Mouse (Mus musculus) testis, adult 2 months (tissue): ENCODE data around the gene Sh3bp4. TPM values are rescaled to one million over a fixed set of nuclear protein-coding genes. Genes with fewer than 3 reads are reported as not detected.

Experiments
- H3K27ac ChIP-seq: fragments of 200-500 bp; 2 replicates; pipeline ENCODE4 v1.5.1; 2012; ENCODE audit warnings: low read depth, low read length; ENCODE audit not compliant: control insufficient read depth, insufficient read depth
- H3K27me3 ChIP-seq: fragments of 200-500 bp; 2 replicates; pipeline ENCODE4 v1.6.1; 2012; ENCODE audit warnings: mild to moderate bottlenecking, low read length, moderate library complexity; ENCODE audit not compliant: control insufficient read depth, insufficient read depth
- H3K36me3 ChIP-seq: fragments of 200-500 bp; 2 replicates; pipeline ENCODE4 v1.6.1; 2012; ENCODE audit warnings: mild to moderate bottlenecking, low read length; ENCODE audit not compliant: control insufficient read depth, insufficient read depth
- H3K4me1 ChIP-seq: fragments of 200-500 bp; 2 replicates; pipeline ENCODE4 v1.6.1; 2012; ENCODE audit warnings: low read length; ENCODE audit not compliant: control insufficient read depth, insufficient read depth
- H3K4me3 ChIP-seq: fragments of 200-500 bp; 2 replicates; pipeline ENCODE4 v1.5.1; 2012; ENCODE audit warnings: low read depth, mild to moderate bottlenecking, low read length, moderate library complexity, mixed read lengths; ENCODE audit not compliant: control insufficient read depth
- CTCF ChIP-seq: fragments of 200-500 bp; IDR thresholded peaks from 2 replicates; pipeline ENCODE4 v1.5.1; 2012; ENCODE audit warnings: low read depth, mild to moderate bottlenecking, inconsistent platforms, low read length, moderate library complexity; ENCODE audit not compliant: control insufficient read depth, insufficient read depth, insufficient replicate concordance
- POLR2A ChIP-seq: fragments of 200-500 bp; IDR thresholded peaks from 2 replicates; pipeline ENCODE4 v1.6.1; 2012; ENCODE audit warnings: low read depth, mild to moderate bottlenecking, inconsistent platforms, low read length, moderate library complexity; ENCODE audit not compliant: control insufficient read depth
- polyA plus RNA-seq: library from polyadenylated mRNA; depleted of rRNA; stranded (reverse); fragments of >200 nt; gene quantifications from 2 replicates; pipeline ENCODE4 v1.2.3, GENCODE M21; 2012

The Sh3bp4 gene
- polyA plus RNA-seq, 1 experiment: 2.6 TPM

GRCm38 (mm10) chr1:89088748-89089288 is 18.6 kb downstream of the Sh3bp4 start:
- Histone ChIP-seq H3K4me3 (no peak overlapping the region), H3K27me3 (no peaks in the 10 kb centered on the region), H3K36me3 (no peaks in the 10 kb centered on the region), H3K27ac (no peak overlapping the region), H3K4me1 (peaks cover 9% of the 10 kb centered on the region)
- TF ChIP-seq POLR2A (no peak), CTCF (no peak)

- Histone ChIP-seq H3K4me1 (peaks cover 9% of the 10 kb centered on the region), H3K27ac (no peak overlapping the region), H3K4me3 (no peak overlapping the region), H3K27me3 (no peaks in the 10 kb centered on the region), H3K36me3 (no peaks in the 10 kb centered on the region)
- TF ChIP-seq CTCF (no peak), POLR2A (no peak)
Observed at GRCm38 (mm10) chr1:89089821-89090600, 19.8 kb downstream of the Sh3bp4 start.

- Histone ChIP-seq H3K27ac (no peak overlapping the region), H3K4me3 (no peak overlapping the region), H3K27me3 (no peaks in the 10 kb centered on the region), H3K36me3 (no peaks in the 10 kb centered on the region), H3K4me1 (peaks cover 9% of the 10 kb centered on the region)
- no peak for TF ChIP-seq CTCF
- no peak for TF ChIP-seq POLR2A
Observed at GRCm38 (mm10) chr1:89090676-89091075, 20.5 kb downstream of the Sh3bp4 start.

- TF ChIP-seq POLR2A: no peak
- TF ChIP-seq CTCF: no peak
- H3K4me1 ChIP-seq: peaks cover 9% of the 10 kb centered on the region
- no peaks in the 10 kb centered on the region for H3K27me3 ChIP-seq
- no peaks in the 10 kb centered on the region for H3K36me3 ChIP-seq
- no peak overlapping the region for H3K27ac ChIP-seq
- H3K4me3 ChIP-seq: no peak overlapping the region
Observed at GRCm38 (mm10) chr1:89092019-89092418, 21.8 kb downstream of the Sh3bp4 start.

GRCm38 (mm10) chr1:89092442-89092991 is 22.3 kb downstream of the Sh3bp4 start:
- Histone ChIP-seq H3K27ac (no peak overlapping the region), H3K4me1 (peaks cover 9% of the 10 kb centered on the region), H3K27me3 (no peaks in the 10 kb centered on the region), H3K36me3 (no peaks in the 10 kb centered on the region), H3K4me3 (no peak overlapping the region)
- TF ChIP-seq POLR2A (no peak), CTCF (no peak)

- Histone ChIP-seq H3K27ac (no peak overlapping the region), H3K36me3 (no peaks in the 10 kb centered on the region), H3K4me1 (peaks cover 9% of the 10 kb centered on the region), H3K27me3 (no peaks in the 10 kb centered on the region), H3K4me3 (no peak overlapping the region)
- no peak for TF ChIP-seq CTCF
- no peak for TF ChIP-seq POLR2A
Observed at GRCm38 (mm10) chr1:89093696-89094095, 23.5 kb downstream of the Sh3bp4 start.

GRCm38 (mm10) chr1:89094416-89094815 is 24.2 kb downstream of the Sh3bp4 start:
- TF ChIP-seq CTCF: no peak
- TF ChIP-seq POLR2A: no peak
- Histone ChIP-seq H3K27ac (no peak overlapping the region), H3K27me3 (no peaks in the 10 kb centered on the region), H3K4me1 (peaks cover 9% of the 10 kb centered on the region), H3K4me3 (no peak overlapping the region), H3K36me3 (no peaks in the 10 kb centered on the region)
